Mouse (Mus musculus) lung, adult 2 months (tissue): ENCODE measurements around the gene Col25a1. TPM values are rescaled to one million over a fixed set of nuclear protein-coding genes. Genes with fewer than 3 reads are reported as not detected.

Experiments
- DNase-seq: peaks from one replicate; pipeline ENCODE4 v3.0.0; 2022
- H3K4me1 ChIP-seq: fragments of 200-500 bp; 2 replicates; pipeline ENCODE4 v1.6.1; 2011; ENCODE audit warnings: low read length; ENCODE audit not compliant: control insufficient read depth, insufficient read depth
- H3K4me3 ChIP-seq: fragments of 200-500 bp; replicated peaks from 2 replicates; pipeline ENCODE3; 2011; ENCODE audit warnings: low read depth, mild to moderate bottlenecking, control low read depth, low read length; ENCODE audit errors: extremely low read depth
- CTCF ChIP-seq: fragments of 200-500 bp; IDR thresholded peaks from 2 replicates; pipeline ENCODE4 v1.5.1; 2011; ENCODE audit warnings: mild to moderate bottlenecking, low read length, control low read depth; ENCODE audit not compliant: insufficient read depth
- POLR2A ChIP-seq: fragments of 200-500 bp; IDR thresholded peaks from 2 replicates; pipeline ENCODE4 v1.6.1; 2011; ENCODE audit warnings: low read depth, mild to moderate bottlenecking, control low read depth, low read length, borderline replicate concordance; ENCODE audit errors: extremely low read depth
- WGBS: fragments of 180-500 bp; shearing (Covaris S2); methylation state at CpG from one replicate; pipeline ENCODE4 v1.1.7; 2018; 5-methylcytosine and 5-hydroxymethylcytosine counted together
- polyA plus RNA-seq: library from polyadenylated mRNA; depleted of rRNA; stranded (reverse); fragments of >200 nt; gene quantifications from 2 replicates; pipeline ENCODE4 v1.2.3, GENCODE M21; 2012

Col25a1 gene
- polyA plus RNA-seq, 1 experiment: 0.07 TPM

GRCm38 (mm10) chr3:130380299-130380845 is 249.1 kb downstream of the Col25a1 start:
- no peak for DNase-seq
- Histone ChIP-seq H3K4me3 (no peak overlapping the region), H3K4me1 (no peaks in the 10 kb centered on the region)
- 90% methylated on average over 5 of the region's 5 CpGs for WGBS
- no peak for TF ChIP-seq CTCF
- TF ChIP-seq POLR2A: no peak

- TF ChIP-seq CTCF (no peak), POLR2A (no peak)
- Histone ChIP-seq H3K4me1 (no peaks in the 10 kb centered on the region), H3K4me3 (no peak overlapping the region)
- no peak for DNase-seq
- WGBS: 91% methylated on average over 5 of the region's 5 CpGs
Observed at GRCm38 (mm10) chr3:130381691-130382090, 250.4 kb downstream of the Col25a1 start.

GRCm38 (mm10) chr3:130385856-130386255 is 254.6 kb downstream of the Col25a1 start:
- TF ChIP-seq POLR2A: no peak
- TF ChIP-seq CTCF: no peak

DNA sequence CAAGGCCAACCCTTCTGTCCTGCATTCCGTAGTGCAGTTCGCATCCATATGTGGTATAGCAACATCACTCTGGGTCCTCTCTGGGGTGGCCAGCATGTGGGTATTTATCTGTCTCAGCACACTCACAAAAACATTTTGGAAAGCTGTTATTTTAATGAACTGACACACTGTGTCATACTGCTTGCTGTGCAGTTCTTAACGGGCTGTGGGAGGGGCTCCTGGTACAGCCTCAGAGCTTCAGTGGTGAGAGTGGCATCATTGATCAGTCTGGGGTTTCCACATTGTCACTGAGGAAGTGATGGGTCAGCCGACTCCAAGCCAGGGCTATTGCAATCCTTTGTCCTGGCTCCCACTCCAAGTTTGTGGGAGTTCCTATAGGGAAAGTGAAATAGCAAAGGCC is 255.9 kb downstream of the Col25a1 start:
- no peak overlapping the region for H3K4me3 ChIP-seq
- DNase-seq: no peak
- H3K4me1 ChIP-seq: peaks cover 4% of the 10 kb centered on the region; the same call in 1 of the 2 replicates
- TF ChIP-seq CTCF: no peak
- WGBS: 75% methylated on average over 4 of the region's 4 CpGs

More at GRCm38 (mm10) chr3:130385856-130386255, 254.6 kb downstream of the Col25a1 start:
- DNase-seq: no peak
- Histone ChIP-seq H3K4me3 (no peak overlapping the region), H3K4me1 (peaks cover 4% of the 10 kb centered on the region; the same call in 1 of the 2 replicates)
- WGBS: 51% methylated on average over 4 of the region's 4 CpGs

DNA sequence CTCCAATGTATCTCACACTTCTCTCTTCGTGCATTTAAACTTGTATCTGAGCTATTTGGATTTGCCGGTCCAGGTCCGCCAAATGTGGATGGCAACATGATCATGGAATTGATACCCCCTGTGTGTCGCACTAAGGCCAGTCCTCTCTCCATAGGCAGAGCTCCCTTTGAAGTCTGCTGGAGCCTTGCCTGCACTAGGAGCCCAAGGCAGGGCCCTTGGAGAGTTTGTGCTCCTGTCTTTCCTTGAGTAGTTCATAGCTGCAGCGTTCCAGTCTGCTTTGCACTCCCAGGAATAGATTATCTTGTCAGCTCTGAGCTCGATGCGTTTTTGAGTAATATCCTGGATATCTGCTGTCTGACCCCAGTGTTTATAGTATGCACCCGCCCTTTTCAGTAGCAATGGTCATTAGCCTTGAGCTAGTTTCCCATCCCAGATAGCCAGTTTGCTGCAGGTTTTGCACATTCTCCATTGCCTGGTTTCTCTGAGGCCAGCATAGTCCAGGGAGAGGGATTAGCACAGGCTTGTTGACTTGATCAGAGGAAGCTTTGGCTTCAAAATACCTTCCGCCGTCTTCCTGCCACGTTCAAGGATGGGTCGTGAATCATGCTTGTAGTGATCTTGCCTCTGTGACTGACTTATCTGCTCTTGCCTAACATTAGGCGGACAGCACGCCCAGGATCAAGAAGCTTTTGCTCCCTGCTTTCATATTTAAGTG is 258.1 kb downstream of the Col25a1 start:
- Histone ChIP-seq H3K4me3 (no peak overlapping the region), H3K4me1 (peaks cover 4% of the 10 kb centered on the region; the same call in 1 of the 2 replicates)
- TF ChIP-seq CTCF: no peak
- no peak for TF ChIP-seq POLR2A
- WGBS: 49% methylated on average over 14 of the region's 14 CpGs
- no peak for DNase-seq

- DNase-seq: no peak
- no peak for TF ChIP-seq POLR2A
- TF ChIP-seq CTCF: no peak
- H3K4me1 ChIP-seq: peaks cover 5% of the 10 kb centered on the region; the same call in 1 of the 2 replicates
- H3K4me3 ChIP-seq: no peak overlapping the region
Observed at GRCm38 (mm10) chr3:130396636-130397035, 265.3 kb downstream of the Col25a1 start.

GRCm38 (mm10) chr3:130400716-130401559 is 269.6 kb downstream of the Col25a1 start:
- 31% methylated on average over 13 of the region's 13 CpGs for WGBS
- no peak for DNase-seq
- Histone ChIP-seq H3K4me1 (peaks cover 5% of the 10 kb centered on the region; the same call in 1 of the 2 replicates), H3K4me3 (no peak overlapping the region)
- TF ChIP-seq POLR2A (no peak), CTCF (no peak)

- 47% methylated on average over 1 of the region's 1 CpGs for WGBS
- H3K4me1 ChIP-seq: peaks cover 5% of the 10 kb centered on the region; the same call in 1 of the 2 replicates
- TF ChIP-seq POLR2A (no peak), CTCF (no peak)
- no peak overlapping the region for H3K4me3 ChIP-seq
- no peak for DNase-seq
Observed at GRCm38 (mm10) chr3:130401560-130401852, 270.2 kb downstream of the Col25a1 start.

- TF ChIP-seq POLR2A (no peak), CTCF (no peak)
- DNase-seq: no peak
- Histone ChIP-seq H3K4me1 (peaks cover 5% of the 10 kb centered on the region; the same call in 1 of the 2 replicates), H3K4me3 (no peak overlapping the region)
- WGBS: 84% methylated on average over 8 of the region's 8 CpGs
Observed at GRCm38 (mm10) chr3:130404525-130405409, 273.5 kb downstream of the Col25a1 start.
